ENCODE assay signal across 22 mouse cellular contexts in the genomic region with DNA sequence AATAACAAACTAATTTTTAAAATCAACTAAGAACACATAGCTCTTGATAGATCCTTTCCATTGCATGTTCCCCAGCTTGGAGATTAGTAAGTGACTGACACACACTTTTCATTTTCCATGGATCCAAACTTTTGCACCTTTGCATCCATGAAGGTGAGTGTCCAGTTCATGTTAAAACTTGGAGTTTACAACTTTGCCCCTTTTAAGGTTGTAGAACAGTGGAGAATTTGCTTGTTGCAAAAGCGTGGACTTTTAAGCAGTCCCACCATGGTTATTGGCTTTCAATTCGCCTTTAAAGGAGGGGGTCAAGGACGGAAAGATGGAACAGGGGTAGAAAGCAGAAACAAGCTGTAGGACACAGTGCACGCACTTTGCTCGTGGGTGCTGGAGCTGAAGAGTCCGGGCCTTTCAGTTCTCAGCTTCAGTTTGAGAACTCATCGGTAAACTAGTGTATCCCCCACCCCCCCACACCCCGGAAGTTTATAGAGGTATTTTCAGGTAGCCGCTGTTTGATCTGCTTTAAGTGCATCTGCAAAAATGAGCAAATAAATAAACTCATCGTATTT. TPM values are rescaled to one million over a fixed set of nuclear protein-coding genes. Genes with fewer than 3 reads are reported as not detected.
DNase-seq lines count a peak whose midpoint lies in the region; ATAC-seq lines count a peak whose summit lies in the region.
"Had no signal": no experiment of that assay in that cellular context is flagged by ENCODE, and none has a peak within 500 bp of the region (broad histone marks: within the 10 kb centered on the region; RNA-seq: fewer than 3 reads in every experiment).

No protein-coding gene starts in this region.

- peak; percentile 15 for DNase-seq in hindbrain, embryonic 10.5 days (ENCODE audit: low spot score)
- DNase-seq in embryonic facial prominence, embryonic 11.5 days (ENCODE audit: low spot score): peak; percentile 21
- no peak for DNase-seq in kidney, adult 8-10 months
- DNase-seq in cerebellum, postnatal 4 days (ENCODE audit: low spot score in 2 of 2): no peak
- DNase-seq: gastrocnemius, postnatal 25 days; kidney, adult 11 months; kidney, postnatal 10 days; liver, postnatal 0 days; lung, postnatal 36 days; right cerebral cortex, postnatal 25 days; thymus, postnatal 36 days had no signal

- no peak for ATAC-seq in hindbrain, embryonic 12.5 days (ENCODE audit: low FRiP score)
- no peak for ATAC-seq in embryonic facial prominence, embryonic 11.5 days (replicated peaks; ENCODE audit: insufficient number of reproducible peaks, low FRiP score, low TSS enrichment, low read depth)
- ATAC-seq in hindbrain, embryonic 16.5 days: no peak
- no peak for ATAC-seq in midbrain, embryonic 15.5 days (replicated peaks)
- ATAC-seq: liver, postnatal 0 days had no signal

- peak overlapping the region; percentile 46 for H3K4me3 ChIP-seq in hindbrain, embryonic 10.5 days
- H3K4me3 ChIP-seq in hindbrain, embryonic 12.5 days: no peak overlapping the region
- H3K4me3 ChIP-seq in embryonic facial prominence, embryonic 11.5 days (ENCODE audit: low read depth, low read length): no peak overlapping the region
- H3K4me3 ChIP-seq in hindbrain, embryonic 16.5 days (ENCODE audit: low read length): no peak overlapping the region
- H3K4me3 ChIP-seq in midbrain, embryonic 15.5 days: peak overlapping the region; percentile 34
- H3K4me3 ChIP-seq: layer of hippocampus, adult 2 months; neural tube, embryonic 15.5 days had no signal

- H3K27me3 ChIP-seq in hindbrain, embryonic 10.5 days (ENCODE audit: insufficient read depth, poor library complexity, severe bottlenecking): peaks cover 97% of the 10 kb centered on the region
- peaks cover 93% of the 10 kb centered on the region for H3K27me3 ChIP-seq in hindbrain, embryonic 12.5 days
- H3K27me3 ChIP-seq in embryonic facial prominence, embryonic 11.5 days (ENCODE audit: control insufficient read depth, insufficient read depth, low read length): peaks cover 54% of the 10 kb centered on the region
- peaks cover 53% of the 10 kb centered on the region for H3K27me3 ChIP-seq in hindbrain, embryonic 16.5 days (replicated peaks; ENCODE audit: control insufficient read depth, insufficient read depth, low read length)
- H3K27me3 ChIP-seq in midbrain, embryonic 15.5 days (replicated peaks): peaks cover 14% of the 10 kb centered on the region

- H3K36me3 ChIP-seq in hindbrain, embryonic 10.5 days: no peaks in the 10 kb centered on the region
- H3K36me3 ChIP-seq in hindbrain, embryonic 12.5 days: no peaks in the 10 kb centered on the region
- H3K36me3 ChIP-seq in embryonic facial prominence, embryonic 11.5 days (replicated peaks; ENCODE audit: control insufficient read depth, insufficient read depth, low read depth, low read length): no peaks in the 10 kb centered on the region
- H3K36me3 ChIP-seq in hindbrain, embryonic 16.5 days (ENCODE audit: control insufficient read depth, insufficient read depth, low read length): no peaks in the 10 kb centered on the region
- H3K36me3 ChIP-seq in midbrain, embryonic 15.5 days (replicated peaks): no peaks in the 10 kb centered on the region
- H3K36me3 ChIP-seq: embryonic facial prominence, embryonic 12.5 days; neural tube, embryonic 15.5 days had no signal

- no peaks in the 10 kb centered on the region for H3K9me3 ChIP-seq in hindbrain, embryonic 10.5 days
- H3K9me3 ChIP-seq in hindbrain, embryonic 12.5 days (replicated peaks): no peaks in the 10 kb centered on the region
- no peaks in the 10 kb centered on the region for H3K9me3 ChIP-seq in embryonic facial prominence, embryonic 11.5 days (replicated peaks; ENCODE audit: control insufficient read depth, low read length)
- H3K9me3 ChIP-seq in hindbrain, embryonic 16.5 days (ENCODE audit: control insufficient read depth, low read length): no peaks in the 10 kb centered on the region
- no peaks in the 10 kb centered on the region for H3K9me3 ChIP-seq in midbrain, embryonic 15.5 days
- H3K9me3 ChIP-seq: embryonic facial prominence, embryonic 12.5 days; neural tube, embryonic 15.5 days had no signal

- no peak overlapping the region for H3K9ac ChIP-seq in hindbrain, embryonic 12.5 days
- no peak overlapping the region for H3K9ac ChIP-seq in embryonic facial prominence, embryonic 11.5 days (replicated peaks; ENCODE audit: low read length)
- H3K9ac ChIP-seq in hindbrain, embryonic 16.5 days (ENCODE audit: low read depth, low read length): no peak overlapping the region
- no peak overlapping the region for H3K9ac ChIP-seq in midbrain, embryonic 15.5 days
- H3K9ac ChIP-seq: embryonic facial prominence, embryonic 12.5 days; liver, postnatal 0 days; neural tube, embryonic 15.5 days had no signal

- no peak overlapping the region for H3K4me2 ChIP-seq in hindbrain, embryonic 12.5 days (replicated peaks)
- no peak overlapping the region for H3K4me2 ChIP-seq in embryonic facial prominence, embryonic 11.5 days (ENCODE audit: low read depth, low read length)
- H3K4me2 ChIP-seq in hindbrain, embryonic 16.5 days (ENCODE audit: low read length): peak overlapping the region; percentile 27; the same call in 1 of the 2 replicates
- H3K4me2 ChIP-seq in midbrain, embryonic 15.5 days: peak overlapping the region; percentile 56
- H3K4me2 ChIP-seq: neural tube, embryonic 15.5 days had no signal

- H3K27ac ChIP-seq in hindbrain, embryonic 10.5 days: no peak overlapping the region
- no peak overlapping the region for H3K27ac ChIP-seq in hindbrain, embryonic 12.5 days
- H3K27ac ChIP-seq in embryonic facial prominence, embryonic 11.5 days (replicated peaks; ENCODE audit: low read depth, low read length): no peak overlapping the region
- no peak overlapping the region for H3K27ac ChIP-seq in hindbrain, embryonic 16.5 days (ENCODE audit: low read depth, low read length)
- peak overlapping the region; percentile 72; the same call in 1 of the 2 replicates for H3K27ac ChIP-seq in midbrain, embryonic 15.5 days
- H3K27ac ChIP-seq: embryonic facial prominence, embryonic 12.5 days; layer of hippocampus, adult 2 months; neural tube, embryonic 15.5 days had no signal

- peaks cover 18% of the 10 kb centered on the region for H3K4me1 ChIP-seq in hindbrain, embryonic 10.5 days (replicated peaks)
- 0 out of 2 replicates have a peak, but pooled peaks cover 3% of the 10 kb centered on the region for H3K4me1 ChIP-seq in hindbrain, embryonic 12.5 days
- peaks cover 3% of the 10 kb centered on the region; the same call in 1 of the 2 replicates for H3K4me1 ChIP-seq in embryonic facial prominence, embryonic 11.5 days (ENCODE audit: control insufficient read depth, insufficient read depth, low read length)
- no peaks in the 10 kb centered on the region for H3K4me1 ChIP-seq in hindbrain, embryonic 16.5 days (ENCODE audit: control insufficient read depth, insufficient read depth, low read depth, low read length)
- H3K4me1 ChIP-seq in midbrain, embryonic 15.5 days: peaks cover 14% of the 10 kb centered on the region

- WGBS in hindbrain, embryonic 10.5 days: 15% methylated on average over 10 of the region's 10 CpGs
- 15% methylated on average over 10 of the region's 10 CpGs for WGBS in hindbrain, embryonic 12.5 days
- WGBS in embryonic facial prominence, embryonic 11.5 days: 17% methylated on average over 10 of the region's 10 CpGs
- WGBS in hindbrain, embryonic 16.5 days: 15% methylated on average over 10 of the region's 10 CpGs
- 10% methylated on average over 10 of the region's 10 CpGs for WGBS in midbrain, embryonic 15.5 days

RNA-seq across cellular contexts. Expression of gene Otx2, which starts 0.9 kb away (rescaled TPM):
- 15.4 and 19.3 TPM in 2 replicates for polyA plus RNA-seq in hindbrain, embryonic 10.5 days (2016; fragmentation: Nextera tagmentation; extraction: Ambion mirVana)
- 15.8 and 20.3 TPM in 2 replicates for polyA plus RNA-seq in hindbrain, embryonic 12.5 days (2016; fragmentation: Nextera tagmentation; extraction: Ambion mirVana)
- polyA plus RNA-seq in embryonic facial prominence, embryonic 11.5 days (2014; fragmentation: Nextera tagmentation; extraction: Ambion mirVana): 16.6 and 20.5 TPM in 2 replicates
- 21.0 and 26.3 TPM in 2 replicates for polyA plus RNA-seq in hindbrain, embryonic 16.5 days (2015; fragmentation: Nextera tagmentation; extraction: Ambion mirVana)
- polyA plus RNA-seq in midbrain, embryonic 15.5 days (2015; fragmentation: Nextera tagmentation; extraction: Ambion mirVana): 83.5 and 83.6 TPM in 2 replicates
- polyA plus RNA-seq: C2C12; heart, embryonic 16.5 days; liver, adult 2 months; liver, postnatal 0 days; spleen, adult 2 months; stomach, embryonic 14.5 days had no signal

Comparison
In these comparisons a context has a peak if more than half of its experiments do, and no peak if none do; other contexts are left out.
1. H3K4me3 ChIP-seq: peak in hindbrain, embryonic 10.5 days (single experiment) and midbrain, embryonic 15.5 days (single experiment); none in hindbrain, embryonic 12.5 days (single experiment), embryonic facial prominence, embryonic 11.5 days (single experiment) and hindbrain, embryonic 16.5 days (single experiment).
2. H3K4me2 ChIP-seq: peak in hindbrain, embryonic 16.5 days (single experiment) and midbrain, embryonic 15.5 days (single experiment); none in hindbrain, embryonic 12.5 days (single experiment) and embryonic facial prominence, embryonic 11.5 days (single experiment).
3. DNase-seq: peak in hindbrain, embryonic 10.5 days (single experiment) and embryonic facial prominence, embryonic 11.5 days (single experiment); none in kidney, adult 8-10 months (0 of 2) and cerebellum, postnatal 4 days (0 of 2).